14 mouse cellular contexts compared by ENCODE assay signal in genomic region chr16:92359229-92359628, GRCm38 (mm10). TPM values are rescaled to one million over a fixed set of nuclear protein-coding genes. Genes with fewer than 3 reads are reported as not detected.
DNase-seq lines count a peak whose midpoint lies in the region; TF ChIP-seq lines count a peak whose summit lies in the region.
"Had no signal": no experiment of that assay in that cellular context is flagged by ENCODE, and none has a peak within 500 bp of the region (broad histone marks: within the 10 kb centered on the region; RNA-seq: fewer than 3 reads in every experiment).

Kcne1 (minus strand) TSS chr16:92359468.

- no peak within 1 kb of the TSS for H3K4me3 ChIP-seq in heart, adult 2 months
- 0 out of 2 replicates have a peak within 1 kb of the TSS, but pooled peaks have one; percentile 12 for H3K4me3 ChIP-seq in ES-Bruce4 (ENCODE audit: low read depth, low read length)
- no peak within 1 kb of the TSS for H3K4me3 ChIP-seq in cerebellum, adult 2 months (replicated peaks; ENCODE audit: insufficient read depth, low read depth, low read length)

- no peak for TF ChIP-seq CTCF in heart, adult 2 months (IDR thresholded peaks at IDR 0.05)
- no peak for TF ChIP-seq CTCF in ES-Bruce4 (IDR thresholded peaks at IDR 0.05; ENCODE audit: low read depth, low read length)
- TF ChIP-seq CTCF in cerebellum, adult 2 months (IDR thresholded peaks at IDR 0.05; ENCODE audit: borderline replicate concordance, insufficient read depth, low read depth, low read length): no peak

- intact Hi-C loops in heart, adult 2 months (cut with DNase I): no loop called here
- intact Hi-C loops in heart, postnatal 25 days (cut with DNase I): no loop called here

- DNase-seq in heart, adult 2 months: no peak
- no peak for DNase-seq in heart, adult 8-10 months (ENCODE audit: low spot score)
- peak; percentile 24 for DNase-seq in kidney, postnatal 10 days
- DNase-seq in kidney, adult 18-20 months: no peak
- DNase-seq in heart, postnatal 25 days (ENCODE audit: low spot score): no peak
- DNase-seq in cerebellum, adult 11-12 months: no peak
- no peak for DNase-seq in cerebellum, adult 2 months
- DNase-seq: cerebellum, adult 18-20 months; gastrocnemius, postnatal 36 days; liver had no signal

- H3K4me1 ChIP-seq in heart, adult 2 months (ENCODE audit: control insufficient read depth, insufficient read depth, low read length): no peaks in the 10 kb centered on the region
- no peaks in the 10 kb centered on the region for H3K4me1 ChIP-seq in ES-Bruce4 (ENCODE audit: control insufficient read depth, insufficient read depth, low read length)
- H3K4me1 ChIP-seq in cerebellum, adult 2 months (ENCODE audit: control insufficient read depth, insufficient read depth, low read length): no peaks in the 10 kb centered on the region

- no peak within 1 kb of the TSS for H3K9ac ChIP-seq in heart, adult 2 months (ENCODE audit: low read depth, low read length)
- H3K9ac ChIP-seq in ES-Bruce4 (ENCODE audit: low read depth, poor library complexity, severe bottlenecking): no peak within 1 kb of the TSS

- H3K79me2 ChIP-seq in heart, adult 2 months (replicated peaks; ENCODE audit: control insufficient read depth, insufficient read depth, low read length): no peaks in the 10 kb centered on the region

- no peaks in the 10 kb centered on the region for H3K36me3 ChIP-seq in heart, adult 2 months (ENCODE audit: control insufficient read depth, insufficient read depth, low read length)
- no peaks in the 10 kb centered on the region for H3K36me3 ChIP-seq in ES-Bruce4 (ENCODE audit: control insufficient read depth, insufficient read depth, low read length, poor library complexity, severe bottlenecking)
- H3K36me3 ChIP-seq: G1E had no signal

- TF ChIP-seq POLR2A in heart, adult 2 months (IDR thresholded peaks at IDR 0.05; ENCODE audit: insufficient read depth, low read depth, low read length): no peak
- no peak for TF ChIP-seq POLR2A in ES-Bruce4 (IDR thresholded peaks at IDR 0.05; ENCODE audit: insufficient read depth, low read length)
- TF ChIP-seq POLR2A in cerebellum, adult 2 months (IDR thresholded peaks at IDR 0.05; ENCODE audit: borderline replicate concordance, insufficient read depth, low read length): no peak

- no peaks in the 10 kb centered on the region for H3K27me3 ChIP-seq in heart, adult 2 months (ENCODE audit: control insufficient read depth, insufficient read depth, low read length)
- no peaks in the 10 kb centered on the region for H3K27me3 ChIP-seq in ES-Bruce4 (ENCODE audit: control insufficient read depth, insufficient read depth, low read length, poor library complexity, severe bottlenecking)
- H3K27me3 ChIP-seq in cerebellum, adult 2 months (ENCODE audit: control insufficient read depth, insufficient read depth, low read length): no peaks in the 10 kb centered on the region

- H3K27ac ChIP-seq in heart, adult 2 months: no peak within 1 kb of the TSS
- no peak within 1 kb of the TSS for H3K27ac ChIP-seq in ES-Bruce4 (ENCODE audit: insufficient read depth, low read length)
- no peak within 1 kb of the TSS for H3K27ac ChIP-seq in cerebellum, adult 2 months (ENCODE audit: insufficient read depth, low read length)

- WGBS in heart, adult 2 months: 44% methylated on average over 9 of the region's 9 CpGs
- 83% methylated on average over 9 of the region's 9 CpGs for WGBS in cerebellum, adult 2 months

- TF ChIP-seq EP300 in heart, adult 2 months (IDR thresholded peaks at IDR 0.05; ENCODE audit: insufficient read depth, low read depth, low read length): no peak
- TF ChIP-seq EP300 in ES-Bruce4 (IDR thresholded peaks at IDR 0.05; ENCODE audit: insufficient read depth, low read depth, low read length): no peak

- no peaks in the 10 kb centered on the region for H3K9me3 ChIP-seq in ES-Bruce4 (replicated peaks; ENCODE audit: control insufficient read depth, insufficient read depth, low read length, poor library complexity, severe bottlenecking)
- H3K9me3 ChIP-seq: G1E had no signal

RNA-seq across cellular contexts. Expression of gene Kcne1, which starts in this region (rescaled TPM):
- 10 to 100 TPM in 1 of 2 experiments, 1 to 10 TPM in 1; 6.9 to 11.6 TPM for total RNA-seq in heart, adult 2 months (2021)
- polyA plus RNA-seq in heart, adult 2 months (2012; rRNA removed): 34.8 and 36.5 TPM in 2 replicates
- 1 to 10 TPM; 2.7 to 7.8 (median 4.7) TPM for total RNA-seq in heart, adult 8-10 months (2022)
- not detected in 2 replicates for polyA plus RNA-seq in ES-Bruce4 (2011; ENCODE audit: insufficient read depth, insufficient read length, low read depth, missing spikeins)
- total RNA-seq in heart, postnatal 25 days (2021): 10 to 100 TPM; 39.8 to 40.1 TPM
- 0.08 TPM in 1 of 2 replicates, not detected in the other for polyA plus RNA-seq in cerebellum, adult 2 months (2012; rRNA removed)
- total RNA-seq: gastrocnemius, postnatal 36 days; layer of hippocampus, postnatal 14 days; megakaryocyte progenitor cell, adult 5-6 weeks had no signal
- polyA plus RNA-seq: G1E had no signal

Comparison
In these comparisons a context has a peak if more than half of its experiments do, and no peak if none do; other contexts are left out.
1. RNA of gene Kcne1 (polyA plus RNA-seq): 34.8 to 36.5 TPM in heart, adult 2 months; not detected in ES-Bruce4 and 0.08 TPM in cerebellum, adult 2 months; every median in the first group is over 10 times any median in the second.